14 mouse cellular contexts compared by ENCODE assay signal in genomic region chr2:125620213-125620907, GRCm38 (mm10). TPM values are rescaled to one million over a fixed set of nuclear protein-coding genes. Genes with fewer than 3 reads are reported as not detected.
A peak's percentile ranks its signal among the peaks of the same experiment; 100 is the strongest.
DNase-seq lines count a peak whose midpoint lies in the region; ATAC-seq lines count a peak whose summit lies in the region.
"Had no signal": no experiment of that assay in that cellular context is flagged by ENCODE, and none has a peak within 500 bp of the region (broad histone marks: within the 10 kb centered on the region; RNA-seq: fewer than 3 reads in every experiment).

No protein-coding gene starts in this region.

- peak overlapping the region; percentile 71; the same call in 1 of the 2 replicates for H3K27ac ChIP-seq in hindbrain, embryonic 10.5 days
- no peak overlapping the region for H3K27ac ChIP-seq in hindbrain, embryonic 14.5 days
- no peak overlapping the region for H3K27ac ChIP-seq in limb, embryonic 11.5 days (replicated peaks; ENCODE audit: low read depth, low read length)
- H3K27ac ChIP-seq in heart, embryonic 12.5 days (ENCODE audit: poor library complexity, severe bottlenecking) = no peak overlapping the region
- H3K27ac ChIP-seq: gastrocnemius, adult 2 months; heart, embryonic 10.5 days had no signal

- no peak for ATAC-seq in hindbrain, embryonic 14.5 days (ENCODE audit: low FRiP score)
- no peak for ATAC-seq in limb, embryonic 11.5 days (ENCODE audit: insufficient number of reproducible peaks, low FRiP score, low TSS enrichment, low read depth)
- ATAC-seq in heart, embryonic 12.5 days (ENCODE audit: insufficient number of reproducible peaks, low FRiP score) = no peak

- 58% methylated on average over 25 of the region's 25 CpGs for WGBS in hindbrain, embryonic 10.5 days
- WGBS in hindbrain, embryonic 14.5 days = 44% methylated on average over 25 of the region's 25 CpGs
- 42% methylated on average over 25 of the region's 25 CpGs for WGBS in limb, embryonic 11.5 days
- 87% methylated on average over 25 of the region's 25 CpGs for WGBS in heart, embryonic 12.5 days

- no peaks in the 10 kb centered on the region for H3K27me3 ChIP-seq in hindbrain, embryonic 10.5 days (ENCODE audit: insufficient read depth, poor library complexity, severe bottlenecking)
- no peaks in the 10 kb centered on the region for H3K27me3 ChIP-seq in hindbrain, embryonic 14.5 days (ENCODE audit: control insufficient read depth, insufficient read depth, low read length)
- no peaks in the 10 kb centered on the region for H3K27me3 ChIP-seq in limb, embryonic 11.5 days (ENCODE audit: control insufficient read depth, insufficient read depth, low read length)
- no peaks in the 10 kb centered on the region for H3K27me3 ChIP-seq in heart, embryonic 12.5 days (replicated peaks)

- peaks cover 54% of the 10 kb centered on the region for H3K36me3 ChIP-seq in hindbrain, embryonic 10.5 days
- H3K36me3 ChIP-seq in hindbrain, embryonic 14.5 days (replicated peaks; ENCODE audit: control insufficient read depth, insufficient read depth) = peaks cover 32% of the 10 kb centered on the region
- peaks cover 16% of the 10 kb centered on the region; the same call in 1 of the 2 replicates for H3K36me3 ChIP-seq in limb, embryonic 11.5 days (ENCODE audit: control insufficient read depth, insufficient read depth, low read length)
- peaks cover 46% of the 10 kb centered on the region for H3K36me3 ChIP-seq in heart, embryonic 12.5 days

- no peak overlapping the region for H3K4me2 ChIP-seq in hindbrain, embryonic 14.5 days (replicated peaks)
- H3K4me2 ChIP-seq in limb, embryonic 11.5 days (ENCODE audit: low read depth, severe bottlenecking) = no peak overlapping the region
- H3K4me2 ChIP-seq in heart, embryonic 12.5 days = no peak overlapping the region

- H3K9ac ChIP-seq in hindbrain, embryonic 14.5 days = no peak overlapping the region
- H3K9ac ChIP-seq in limb, embryonic 11.5 days (ENCODE audit: low read length) = no peak overlapping the region
- no peak overlapping the region for H3K9ac ChIP-seq in heart, embryonic 12.5 days

- no peak overlapping the region; the same call in 1 of the 2 replicates for H3K4me3 ChIP-seq in hindbrain, embryonic 10.5 days
- no peak overlapping the region for H3K4me3 ChIP-seq in hindbrain, embryonic 14.5 days (replicated peaks; ENCODE audit: low read length)
- H3K4me3 ChIP-seq in limb, embryonic 11.5 days (ENCODE audit: low read depth, low read length) = no peak overlapping the region
- H3K4me3 ChIP-seq in heart, embryonic 12.5 days = no peak overlapping the region
- H3K4me3 ChIP-seq: gastrocnemius, adult 2 months; heart, embryonic 10.5 days had no signal

- peak; percentile 51 for DNase-seq in hindbrain, embryonic 10.5 days (ENCODE audit: low spot score)
- DNase-seq in hindbrain, embryonic 14.5 days (ENCODE audit: low spot score) = no peak
- DNase-seq in Muller cell, postnatal 12 days (ENCODE audit: inconsistent ontology term) = peak; percentile 22
- peak; percentile 42 for DNase-seq in embryo, embryonic 11.5 days (ENCODE audit: low read depth, low spot score)
- peak; percentile 61 for DNase-seq in limb, embryonic 11.5 days (ENCODE audit: low spot score)
- no peak for DNase-seq in urinary bladder, postnatal 4 days (ENCODE audit: low spot score in 2 of 2)
- no peak for DNase-seq in urinary bladder, adult 18-20 months (ENCODE audit: low spot score in 2 of 2)
- DNase-seq: cerebellum, adult 2 months; gastrocnemius, adult 2 months; kidney, adult 8-10 months; lung, adult 2 months; thymus, postnatal 4 days had no signal

- H3K4me1 ChIP-seq in hindbrain, embryonic 10.5 days (replicated peaks) = peaks cover 34% of the 10 kb centered on the region
- peaks cover 11% of the 10 kb centered on the region for H3K4me1 ChIP-seq in hindbrain, embryonic 14.5 days (replicated peaks; ENCODE audit: control insufficient read depth, insufficient read depth, low read length)
- H3K4me1 ChIP-seq in limb, embryonic 11.5 days (ENCODE audit: control insufficient read depth, insufficient read depth, low read length) = 0 out of 2 replicates have a peak, but pooled peaks cover 5% of the 10 kb centered on the region
- peaks cover 14% of the 10 kb centered on the region for H3K4me1 ChIP-seq in heart, embryonic 12.5 days (replicated peaks)

- H3K9me3 ChIP-seq in hindbrain, embryonic 10.5 days = no peaks in the 10 kb centered on the region
- H3K9me3 ChIP-seq in hindbrain, embryonic 14.5 days (ENCODE audit: control insufficient read depth, low read length) = no peaks in the 10 kb centered on the region
- no peaks in the 10 kb centered on the region for H3K9me3 ChIP-seq in limb, embryonic 11.5 days (ENCODE audit: control insufficient read depth, low read length)
- H3K9me3 ChIP-seq in heart, embryonic 12.5 days (replicated peaks) = no peaks in the 10 kb centered on the region
- H3K9me3 ChIP-seq: heart, embryonic 10.5 days had no signal

RNA-seq across cellular contexts. Expression of gene Cep152, which starts 4.6 kb away (rescaled TPM):
- polyA plus RNA-seq in hindbrain, embryonic 10.5 days (2016; fragmentation: Nextera tagmentation; extraction: Ambion mirVana) = 8.5 and 11.8 TPM in 2 replicates
- 2.8 and 3.2 TPM in 2 replicates for polyA plus RNA-seq in hindbrain, embryonic 14.5 days (2014; fragmentation: Nextera tagmentation; extraction: Ambion mirVana)
- polyA plus RNA-seq in limb, embryonic 11.5 days (2014; fragmentation: Nextera tagmentation; extraction: Ambion mirVana) = 9.1 and 9.9 TPM in 2 replicates
- polyA plus RNA-seq in heart, embryonic 12.5 days (2016; fragmentation: Nextera tagmentation; extraction: Ambion mirVana) = 5.2 and 6.9 TPM in 2 replicates

RNA-seq across cellular contexts. Expression of gene Eid1, which starts 52.5 kb away (rescaled TPM):
- 142 and 175 TPM in 2 replicates for polyA plus RNA-seq in hindbrain, embryonic 10.5 days (2016; fragmentation: Nextera tagmentation; extraction: Ambion mirVana)
- 552 and 600 TPM in 2 replicates for polyA plus RNA-seq in hindbrain, embryonic 14.5 days (2014; fragmentation: Nextera tagmentation; extraction: Ambion mirVana)
- 224 and 232 TPM in 2 replicates for polyA plus RNA-seq in limb, embryonic 11.5 days (2014; fragmentation: Nextera tagmentation; extraction: Ambion mirVana)
- polyA plus RNA-seq in heart, embryonic 12.5 days (2016; fragmentation: Nextera tagmentation; extraction: Ambion mirVana) = 216 and 224 TPM in 2 replicates

Comparison
In these comparisons a context has a peak if more than half of its experiments do, and no peak if none do; other contexts are left out.
1. DNase-seq: peak in hindbrain, embryonic 10.5 days (single experiment), Muller cell, postnatal 12 days (single experiment), embryo, embryonic 11.5 days (single experiment) and limb, embryonic 11.5 days (single experiment); none in hindbrain, embryonic 14.5 days (single experiment), urinary bladder, postnatal 4 days (0 of 2) and urinary bladder, adult 18-20 months (0 of 2).